ENCODE assay signal across 8 mouse cellular contexts in the genomic region with DNA sequence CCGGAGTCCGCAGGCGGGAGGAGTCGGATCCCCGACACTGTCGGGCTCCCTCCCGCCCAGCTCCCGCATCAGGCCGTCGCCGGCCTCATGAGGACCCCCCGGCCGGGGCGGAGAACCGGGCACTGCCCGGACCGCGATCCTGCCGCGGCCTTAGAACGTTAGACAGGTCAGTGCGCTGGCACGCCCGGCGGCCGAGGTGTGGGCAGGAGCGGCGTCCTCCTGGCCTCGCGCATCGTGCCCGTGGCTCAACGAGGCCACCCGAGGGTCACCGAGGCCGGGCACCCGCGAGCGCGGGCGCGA. TPM values are rescaled to one million over a fixed set of nuclear protein-coding genes. Genes with fewer than 3 reads are reported as not detected.
A peak's percentile ranks its signal among the peaks of the same experiment; 100 is the strongest.
DNase-seq lines count a peak whose midpoint lies in the region; ATAC-seq and TF ChIP-seq lines count a peak whose summit lies in the region.

No protein-coding gene starts in this region.

- H3K9ac ChIP-seq in CH12.LX (ENCODE audit: insufficient read depth, low read depth), result peak overlapping the region; percentile 69
- H3K9ac ChIP-seq in forebrain, embryonic 14.5 days (ENCODE audit: low read length), result peak overlapping the region; percentile 91
- H3K9ac ChIP-seq in liver, embryonic 13.5 days, result peak overlapping the region; percentile 81

- TF ChIP-seq RAD21 in CH12.LX (IDR thresholded peaks at IDR 0.05; ENCODE audit: low read depth, low read length), result no peak

- DNase-seq in frontal cortex, adult 2 months (ENCODE audit: extremely low spot score in 1 of 2, low spot score in 1 of 2), result no peak
- DNase-seq in CH12.LX (ENCODE audit: extremely low read depth), result no peak
- DNase-seq in forebrain, embryonic 14.5 days (ENCODE audit: low spot score), result no peak
- no peak for DNase-seq in liver, embryonic 13.5 days
- no peak for DNase-seq in Muller cell, postnatal 12 days (ENCODE audit: inconsistent ontology term)
- DNase-seq in spleen, postnatal 10 days (ENCODE audit: low spot score in 2 of 2), result no peak

- peaks cover 23% of the 10 kb centered on the region for H3K9me3 ChIP-seq in CH12.LX (replicated peaks; ENCODE audit: low read length)
- H3K9me3 ChIP-seq in forebrain, embryonic 14.5 days (replicated peaks; ENCODE audit: control insufficient read depth, low read length), result no peaks in the 10 kb centered on the region
- no peaks in the 10 kb centered on the region for H3K9me3 ChIP-seq in liver, embryonic 13.5 days (replicated peaks)

- H3K27me3 ChIP-seq in CH12.LX (replicated peaks), result peaks cover 3% of the 10 kb centered on the region
- H3K27me3 ChIP-seq in forebrain, embryonic 14.5 days (replicated peaks; ENCODE audit: control insufficient read depth, insufficient read depth, low read length), result peaks cover 44% of the 10 kb centered on the region
- H3K27me3 ChIP-seq in liver, embryonic 13.5 days, result peaks cover 74% of the 10 kb centered on the region

- TF ChIP-seq POLR2A in CH12.LX (IDR thresholded peaks at IDR 0.05; ENCODE audit: low read depth, low read length), result no peak

- no peak for TF ChIP-seq EP300 in CH12.LX (IDR thresholded peaks at IDR 0.05; ENCODE audit: low read length)

- peak overlapping the region; percentile 33 to 77 (median 51) for H3K4me3 ChIP-seq in CH12.LX (replicated peaks in 1 of 3; ENCODE audit: low read depth in 2 of 3, low read length in 2 of 3, poor library complexity in 1 of 3)
- H3K4me3 ChIP-seq in forebrain, embryonic 14.5 days (ENCODE audit: low read depth, low read length), result peak overlapping the region; percentile 74
- H3K4me3 ChIP-seq in liver, embryonic 13.5 days (replicated peaks), result peak overlapping the region; percentile 67

- peaks cover 0 to 3% of the 10 kb centered on the region in 2 experiments for H3K36me3 ChIP-seq in CH12.LX (replicated peaks in 1 of 2; ENCODE audit: control insufficient read depth in 1 of 2, insufficient read depth in 1 of 2, low read length in 1 of 2)
- H3K36me3 ChIP-seq in forebrain, embryonic 14.5 days (ENCODE audit: control insufficient read depth, insufficient read depth, low read length), result no peaks in the 10 kb centered on the region
- H3K36me3 ChIP-seq in liver, embryonic 13.5 days, result no peaks in the 10 kb centered on the region

- in situ Hi-C loops in CH12.LX (cut with MboI; ENCODE audit: low pct_ligation_motif_present, low pct_unique_long_range_greater_than_20kb, low sequenced_read_pairs), result loop anchor here (5.0 kb wide), 1 partner anchor 38 kb away; no protein-coding TSS in a partner anchor

- TF ChIP-seq CTCF in CH12.LX (conservative IDR thresholded peaks at IDR 0.05 in 1 of 2, IDR thresholded peaks at IDR 0.05 in 1 of 2; ENCODE audit: low read depth in 2 of 2, low read length in 2 of 2), result no peak

- no peaks in the 10 kb centered on the region; the same call in 1 of the 2 replicates for H3K79me2 ChIP-seq in CH12.LX (replicated peaks; ENCODE audit: control insufficient read depth, extremely low read depth, insufficient read depth, poor library complexity, severe bottlenecking)

- H3K4me1 ChIP-seq in CH12.LX (ENCODE audit: control insufficient read depth in 1 of 2, insufficient read depth in 2 of 2), result peaks cover 10 to 17% of the 10 kb centered on the region in 2 experiments
- peaks cover 3% of the 10 kb centered on the region; the same call in 1 of the 2 replicates for H3K4me1 ChIP-seq in forebrain, embryonic 14.5 days (ENCODE audit: control insufficient read depth, insufficient read depth, low read length)
- H3K4me1 ChIP-seq in liver, embryonic 13.5 days (replicated peaks), result peaks cover 46% of the 10 kb centered on the region

- peak; percentile 17; the same call in 1 of the 2 replicates for ATAC-seq in frontal cortex, adult (ENCODE audit: low TSS enrichment)
- peak; percentile 68 for ATAC-seq in forebrain, embryonic 14.5 days
- peak; percentile 37; the same call in 1 of the 2 replicates for ATAC-seq in liver, embryonic 13.5 days (ENCODE audit: low read depth)
- no peak for ATAC-seq in monocyte, adult 5-6 weeks (replicated peaks; ENCODE audit: insufficient number of reproducible peaks, low FRiP score, low TSS enrichment, poor library complexity, severe bottlenecking)

- peak overlapping the region; percentile 41; the same call in 1 of the 2 replicates for H3K4me2 ChIP-seq in CH12.LX (ENCODE audit: insufficient read depth, low read depth, poor library complexity, severe bottlenecking)
- H3K4me2 ChIP-seq in forebrain, embryonic 14.5 days (ENCODE audit: low read length), result peak overlapping the region; percentile 98
- peak overlapping the region; percentile 98 for H3K4me2 ChIP-seq in liver, embryonic 13.5 days

- WGBS in forebrain, embryonic 14.5 days, result under 1% methylated on average over 36 of the region's 42 CpGs
- WGBS in liver, embryonic 13.5 days (ENCODE audit: insufficient replicate concordance), result under 1% methylated on average over 32 of the region's 42 CpGs

- dilution Hi-C loops in CH12.LX (cut with MboI; ENCODE audit: extremely low pct_ligation_motif_present, extremely low pct_unique_long_range_greater_than_20kb, low sequenced_read_pairs), result no loop called here

- H3K27ac ChIP-seq in CH12.LX (ENCODE audit: insufficient read depth, low read depth), result peak overlapping the region; percentile 27
- H3K27ac ChIP-seq in forebrain, embryonic 14.5 days (ENCODE audit: low read depth, low read length), result peak overlapping the region; percentile 78
- H3K27ac ChIP-seq in liver, embryonic 13.5 days, result peak overlapping the region; percentile 72

TF ChIP-seq in CH12.LX, 34 proteins besides CTCF, POLR2A, EP300 and RAD21:
- TF ChIP-seq ZNF384 (IDR thresholded peaks at IDR 0.05; ENCODE audit: low read depth, low read length) (no peak), ZMIZ1 (IDR thresholded peaks at IDR 0.05; ENCODE audit: low read depth, low read length) (0 out of 2 replicates have a peak, but pooled peaks have one; percentile 7)

RNA-seq across cellular contexts. Expression of gene B4galnt1, which starts 0.3 kb away (rescaled TPM):
- polyA plus RNA-seq in frontal cortex, adult 2 months (2012; rRNA removed), result 112 and 132 TPM in 2 replicates
- total RNA-seq in CH12.LX (2012; rRNA removed) (15.5 and 17.5 TPM in 2 replicates), CH12.LX (2014; rRNA removed) (0.74 and 0.98 TPM in 2 replicates)
- polyA plus RNA-seq in CH12.LX (2012; ENCODE audit: insufficient read length, low read depth), result 1.9 and 2.3 TPM in 2 replicates
- 30.7 and 46.8 TPM in 2 replicates for polyA plus RNA-seq in forebrain, embryonic 14.5 days (2014; fragmentation: Nextera tagmentation; extraction: Ambion mirVana)
- polyA plus RNA-seq in liver, embryonic 13.5 days (2015; fragmentation: Nextera tagmentation; extraction: Ambion mirVana), result 9.3 and 11.0 TPM in 2 replicates
- 166 to 275 TPM (median 211 TPM) in 3 replicates for total RNA-seq in monocyte, adult 5-6 weeks (2017)

RNA-seq across cellular contexts. Expression of gene Slc26a10, which starts 15.1 kb away (rescaled TPM):
- polyA plus RNA-seq in frontal cortex, adult 2 months (2012; rRNA removed), result 5.5 and 6.6 TPM in 2 replicates
- total RNA-seq in CH12.LX (2012; rRNA removed) (1.2 and 1.7 TPM in 2 replicates), CH12.LX (2014; rRNA removed) (0.05 TPM in 2 replicates)
- 0.16 and 0.44 TPM in 2 replicates for polyA plus RNA-seq in CH12.LX (2012; ENCODE audit: insufficient read length, low read depth)
- 0.69 and 0.95 TPM in 2 replicates for polyA plus RNA-seq in forebrain, embryonic 14.5 days (2014; fragmentation: Nextera tagmentation; extraction: Ambion mirVana)
- 1.8 and 2.1 TPM in 2 replicates for polyA plus RNA-seq in liver, embryonic 13.5 days (2015; fragmentation: Nextera tagmentation; extraction: Ambion mirVana)
- total RNA-seq in monocyte, adult 5-6 weeks (2017), result 3.2 to 4.2 TPM (median 3.5 TPM) in 3 replicates

RNA-seq across cellular contexts. Expression of gene Arhgef25, which starts 24.6 kb away (rescaled TPM):
- 184 and 198 TPM in 2 replicates for polyA plus RNA-seq in frontal cortex, adult 2 months (2012; rRNA removed)
- total RNA-seq in CH12.LX (2012; rRNA removed) (8.6 and 8.7 TPM in 2 replicates), CH12.LX (2014; rRNA removed) (3.3 and 4.0 TPM in 2 replicates)
- polyA plus RNA-seq in CH12.LX (2012; ENCODE audit: insufficient read length, low read depth), result 8.3 and 11.1 TPM in 2 replicates
- polyA plus RNA-seq in forebrain, embryonic 14.5 days (2014; fragmentation: Nextera tagmentation; extraction: Ambion mirVana), result 21.4 and 22.9 TPM in 2 replicates
- polyA plus RNA-seq in liver, embryonic 13.5 days (2015; fragmentation: Nextera tagmentation; extraction: Ambion mirVana), result 8.1 and 8.2 TPM in 2 replicates
- 1.9 TPM in 1 of 3 replicates, not detected in the others for total RNA-seq in monocyte, adult 5-6 weeks (2017)

RNA-seq across cellular contexts. Expression of gene Dtx3, which starts 30.2 kb away (rescaled TPM):
- polyA plus RNA-seq in frontal cortex, adult 2 months (2012; rRNA removed), result 375 and 413 TPM in 2 replicates
- total RNA-seq in CH12.LX (2012; rRNA removed) (26.9 and 27.6 TPM in 2 replicates), CH12.LX (2014; rRNA removed) (18.9 and 19.2 TPM in 2 replicates)
- 51.2 and 54.4 TPM in 2 replicates for polyA plus RNA-seq in CH12.LX (2012; ENCODE audit: insufficient read length, low read depth)
- 148 and 187 TPM in 2 replicates for polyA plus RNA-seq in forebrain, embryonic 14.5 days (2014; fragmentation: Nextera tagmentation; extraction: Ambion mirVana)
- polyA plus RNA-seq in liver, embryonic 13.5 days (2015; fragmentation: Nextera tagmentation; extraction: Ambion mirVana), result 16.8 and 19.3 TPM in 2 replicates
- 3.8 to 17.3 TPM (median 8.8 TPM) in 3 replicates for total RNA-seq in monocyte, adult 5-6 weeks (2017)

RNA-seq across cellular contexts. Expression of gene Os9, which starts 44.4 kb away (rescaled TPM):
- 106 and 108 TPM in 2 replicates for polyA plus RNA-seq in frontal cortex, adult 2 months (2012; rRNA removed)
- total RNA-seq in CH12.LX (2012; rRNA removed), result 81.1 and 82.7 TPM in 2 replicates
- 41.0 and 42.8 TPM in 2 replicates for total RNA-seq in CH12.LX (2014; rRNA removed)
- polyA plus RNA-seq in CH12.LX (2012; ENCODE audit: insufficient read length, low read depth), result 61.9 and 78.2 TPM in 2 replicates
- 53.0 and 66.3 TPM in 2 replicates for polyA plus RNA-seq in forebrain, embryonic 14.5 days (2014; fragmentation: Nextera tagmentation; extraction: Ambion mirVana)
- 45.6 and 49.0 TPM in 2 replicates for polyA plus RNA-seq in liver, embryonic 13.5 days (2015; fragmentation: Nextera tagmentation; extraction: Ambion mirVana)
- 253 to 285 TPM (median 262 TPM) in 3 replicates for total RNA-seq in monocyte, adult 5-6 weeks (2017)

Comparison
In these comparisons a context has a peak if more than half of its experiments do, and no peak if none do; other contexts are left out.
1. H3K27ac ChIP-seq: peak in every context shown above with its lines; median percentile 78 in forebrain, embryonic 14.5 days; 72 in liver, embryonic 13.5 days; 27 in CH12.LX.
2. H3K4me2 ChIP-seq: peak in every context shown above with its lines; median percentile 98 in forebrain, embryonic 14.5 days; 98 in liver, embryonic 13.5 days; 41 in CH12.LX.